Mouse (Mus musculus): ENCODE measurements at regions not wholly inside any gene's neighbourhood (a gene's known extent, or its start where the extent isn't known, plus 50 kb on each side); places are given as distances from the start of the nearest gene placed in this dataset.
A peak's percentile ranks its signal among the peaks of the same experiment; 100 is the strongest.

DNA sequence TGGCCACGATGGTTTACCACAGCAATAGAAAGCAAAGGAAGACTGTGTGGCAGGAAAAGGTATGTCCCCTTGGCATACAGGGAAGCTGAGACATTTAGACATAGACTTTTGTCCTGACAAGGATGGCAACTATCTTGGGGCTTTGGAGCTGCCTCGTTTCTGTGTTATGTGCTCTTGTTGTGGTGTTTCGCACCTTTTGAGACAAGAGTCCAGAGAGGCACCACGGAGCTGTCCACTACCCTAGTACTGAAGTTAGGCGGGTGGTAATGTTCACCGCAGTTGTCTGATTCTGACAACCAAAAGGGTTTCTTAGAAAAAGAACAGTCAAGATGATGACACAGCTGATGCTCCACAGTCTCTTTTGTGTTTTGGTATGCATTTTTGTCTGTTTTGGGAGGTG lies 90.9 kb upstream of the Got2 start:
- no peak for DNase-seq (ENCODE audit: low read depth, low spot score)

DNA sequence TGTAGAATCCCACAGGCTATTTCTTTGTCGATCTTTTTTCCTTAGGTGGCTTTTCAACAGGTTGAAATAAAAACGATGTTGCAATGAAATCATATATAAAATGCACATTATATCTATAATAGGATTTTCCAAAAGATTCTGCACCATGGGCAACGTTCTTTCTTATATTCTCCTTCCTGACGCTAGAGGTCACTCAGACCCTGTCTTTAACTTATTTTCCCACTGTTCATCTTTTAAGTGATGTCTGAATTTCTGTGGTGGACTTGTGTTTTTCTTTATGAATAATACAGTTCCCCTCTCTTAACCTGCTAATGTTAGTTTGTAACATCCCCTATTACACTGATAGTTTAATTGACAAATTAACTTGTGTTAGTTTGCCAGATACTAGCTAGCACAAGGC lies 86.5 kb upstream of the Got2 start:
- DNase-seq (ENCODE audit: low read depth, low spot score): no peak

DNA sequence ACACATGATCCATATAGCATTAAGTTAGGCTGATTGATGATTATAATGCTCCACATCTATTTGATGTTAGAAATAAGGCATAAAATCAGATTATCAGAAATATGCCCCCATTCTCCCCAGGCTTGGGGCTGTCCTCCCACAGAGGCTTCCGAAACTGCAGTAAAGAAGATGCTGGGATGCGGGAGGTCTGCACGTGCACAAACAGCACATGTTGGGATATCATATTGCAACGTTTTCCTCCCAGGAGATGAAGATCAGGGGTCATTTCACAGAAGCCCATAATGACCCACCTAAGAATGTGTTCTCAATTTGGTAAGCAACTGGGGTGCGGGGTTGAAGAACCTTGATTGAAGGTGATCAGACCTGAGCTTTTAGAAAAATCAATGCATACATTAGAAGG lies 85.9 kb upstream of the Got2 start:
- no peak for DNase-seq (ENCODE audit: low read depth, low spot score)

DNA sequence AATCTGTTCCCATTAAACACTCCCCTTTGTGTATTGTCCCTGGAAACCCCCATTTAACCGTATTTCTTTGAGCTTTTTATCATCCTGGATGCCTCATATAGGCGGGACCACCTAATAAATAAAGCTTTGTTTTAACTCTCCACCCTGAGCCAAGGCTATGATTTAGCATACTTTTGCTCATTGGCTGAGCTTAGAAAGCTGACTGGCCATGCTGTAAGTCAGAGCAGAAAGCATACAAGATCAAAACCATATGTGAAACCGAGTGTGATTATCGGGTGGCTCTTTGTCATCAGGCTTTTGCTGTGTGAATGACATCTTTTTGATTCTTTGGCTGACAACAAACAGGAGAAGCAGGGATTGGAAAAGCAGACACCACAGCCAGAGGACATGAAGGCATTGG lies 85.2 kb upstream of the Got2 start:
- no peak for DNase-seq (ENCODE audit: low read depth, low spot score)

DNA sequence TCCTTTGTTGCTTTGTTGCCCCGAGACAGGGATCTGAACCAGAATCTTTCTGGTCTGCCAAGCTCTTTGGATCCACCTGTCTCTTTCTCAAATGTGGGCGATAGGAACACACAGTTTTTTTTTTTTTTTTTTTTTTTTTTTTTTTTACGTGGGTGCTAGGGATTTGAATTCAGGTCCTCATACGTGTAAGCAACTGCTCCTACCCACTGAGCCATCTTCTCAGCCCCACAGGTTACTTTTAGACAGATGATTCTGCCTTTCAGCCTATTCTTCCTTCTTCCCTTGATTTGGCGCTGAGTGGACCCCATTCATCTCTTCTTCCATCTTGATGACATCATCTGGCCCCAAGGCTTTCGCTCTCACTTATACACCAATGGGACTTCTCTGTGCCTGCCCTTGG lies 80.5 kb upstream of the Got2 start:
- DNase-seq (ENCODE audit: low read depth, low spot score): no peak

DNA sequence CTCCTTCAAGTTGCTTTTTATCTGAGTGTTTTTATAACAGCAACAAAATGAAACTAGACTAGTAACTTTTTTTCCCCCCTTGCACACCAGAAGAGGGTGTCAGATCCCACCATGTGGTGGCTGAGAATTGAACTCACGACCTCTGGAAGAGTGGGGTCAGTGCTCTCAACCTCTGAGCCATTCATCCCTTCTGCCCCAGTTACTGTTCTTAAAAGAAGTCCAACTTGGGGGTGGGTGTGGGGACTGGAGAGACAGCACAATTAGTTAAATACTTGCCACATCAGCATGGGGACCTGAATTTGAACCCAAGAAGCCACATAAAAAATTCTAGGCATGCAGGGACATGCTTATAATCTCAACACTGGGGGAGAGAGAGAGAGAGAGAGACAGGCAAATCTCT lies 78.1 kb upstream of the Got2 start:
- DNase-seq (ENCODE audit: low read depth, low spot score): no peak

DNA sequence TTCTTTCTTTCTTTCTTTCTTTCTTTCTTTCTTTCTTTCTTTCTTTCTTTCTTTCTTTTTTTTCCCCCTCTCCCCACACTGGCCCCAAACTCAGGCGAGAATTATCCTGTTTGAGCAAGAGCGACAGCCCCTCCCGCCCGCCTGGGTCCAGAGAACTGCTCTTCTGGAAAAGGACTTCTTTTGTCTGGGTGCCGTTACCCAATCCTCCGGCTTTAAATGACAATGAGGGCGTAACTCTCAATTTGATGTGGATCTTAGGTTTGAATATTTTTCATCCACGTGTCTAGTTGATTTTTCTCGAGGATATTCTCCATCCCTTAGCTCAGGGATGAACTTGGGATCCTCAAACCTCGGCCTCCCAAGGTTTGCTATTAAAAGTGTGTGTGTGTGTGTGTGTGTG lies 63.9 kb upstream of the Got2 start:
- no peak for DNase-seq (ENCODE audit: low read depth, low spot score)

DNA sequence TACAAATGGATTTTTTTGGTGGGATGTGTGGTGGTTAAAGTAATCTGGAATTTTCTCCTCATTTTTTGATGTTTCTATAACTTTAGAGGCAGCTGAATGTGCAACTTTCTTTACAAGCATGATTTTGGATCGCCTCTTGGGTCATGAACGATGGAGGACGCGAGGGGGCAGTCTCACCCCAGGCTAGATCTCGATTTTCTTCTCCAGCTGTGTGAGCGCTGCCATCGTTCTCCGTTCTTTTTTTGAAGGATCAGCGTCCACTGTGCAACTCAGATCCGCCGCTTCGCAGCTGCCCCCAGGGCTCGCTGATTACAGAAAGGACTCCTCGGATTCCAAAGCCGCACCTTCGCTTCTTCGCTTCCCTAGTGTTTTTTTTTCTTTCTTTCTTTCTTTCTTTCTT lies 63.4 kb upstream of the Got2 start:
- DNase-seq (ENCODE audit: low read depth, low spot score): peak; percentile 29
